Mouse (Mus musculus) intestine, embryonic 16.5 days (tissue): Measurements from ENCODE around the gene Phc2. TPM values are rescaled to one million over a fixed set of nuclear protein-coding genes. Genes with fewer than 3 reads are reported as not detected.

Source experiments
- ATAC-seq: fragments of 200-750 bp; cut with Nextera tagmentation; 2 replicates; pipeline ENCODE4 v1.8.0; 2017; ENCODE audit warnings: moderate TSS enrichment, moderate library complexity
- H3K27ac ChIP-seq: fragments of 300-500 bp; sonication (generic); 2 replicates; pipeline ENCODE4 v1.5.1; 2014; ENCODE audit warnings: mild to moderate bottlenecking, low read length
- H3K27me3 ChIP-seq: fragments of 300-500 bp; sonication (generic); replicated peaks from 2 replicates; pipeline ENCODE4 v1.6.1; 2014; ENCODE audit warnings: low read length, control low read depth, mixed read lengths; ENCODE audit not compliant: control insufficient read depth, insufficient read depth
- H3K36me3 ChIP-seq: fragments of 300-500 bp; sonication (generic); 2 replicates; pipeline ENCODE4 v1.6.1; 2014; ENCODE audit warnings: low read length, control low read depth; ENCODE audit not compliant: control insufficient read depth, insufficient read depth
- H3K4me1 ChIP-seq: fragments of 300-500 bp; sonication (generic); 2 replicates; pipeline ENCODE4 v1.6.1; 2014; ENCODE audit warnings: low read length, control low read depth, mixed read lengths; ENCODE audit not compliant: control insufficient read depth, insufficient read depth
- H3K4me2 ChIP-seq: fragments of 300-500 bp; sonication (generic); 2 replicates; pipeline ENCODE4 v1.6.1; 2014; ENCODE audit warnings: low read depth, low read length, control low read depth
- H3K4me3 ChIP-seq: fragments of 300-500 bp; sonication (generic); 2 replicates; pipeline ENCODE4 v1.5.1; 2014; ENCODE audit warnings: mild to moderate bottlenecking, low read length
- H3K9ac ChIP-seq: fragments of 300-500 bp; sonication (generic); 2 replicates; pipeline ENCODE4 v1.6.1; 2014; ENCODE audit warnings: low read depth, low read length
- H3K9me3 ChIP-seq: fragments of 300-500 bp; sonication (generic); 2 replicates; pipeline ENCODE4 v1.6.1; 2016; ENCODE audit warnings: low read length, control low read depth; ENCODE audit not compliant: control insufficient read depth
- WGBS: fragments of 180-500 bp; shearing (Covaris S2); extraction: QIAGEN DNeasy Blood & Tissue Kit; methylation state at CpG from one replicate; pipeline ENCODE4 v1.1.7; 2014; 5-methylcytosine and 5-hydroxymethylcytosine counted together
- polyA plus RNA-seq: library from polyadenylated mRNA; unstranded; fragments of >200 nt; fragmentation: Nextera tagmentation; extraction: Ambion mirVana; gene quantifications from 2 replicates; pipeline ENCODE4 v1.2.1, GENCODE M21; 2015

Gene Phc2
- polyA plus RNA-seq, 1 experiment from 2014 or later = 9.9 TPM

DNA sequence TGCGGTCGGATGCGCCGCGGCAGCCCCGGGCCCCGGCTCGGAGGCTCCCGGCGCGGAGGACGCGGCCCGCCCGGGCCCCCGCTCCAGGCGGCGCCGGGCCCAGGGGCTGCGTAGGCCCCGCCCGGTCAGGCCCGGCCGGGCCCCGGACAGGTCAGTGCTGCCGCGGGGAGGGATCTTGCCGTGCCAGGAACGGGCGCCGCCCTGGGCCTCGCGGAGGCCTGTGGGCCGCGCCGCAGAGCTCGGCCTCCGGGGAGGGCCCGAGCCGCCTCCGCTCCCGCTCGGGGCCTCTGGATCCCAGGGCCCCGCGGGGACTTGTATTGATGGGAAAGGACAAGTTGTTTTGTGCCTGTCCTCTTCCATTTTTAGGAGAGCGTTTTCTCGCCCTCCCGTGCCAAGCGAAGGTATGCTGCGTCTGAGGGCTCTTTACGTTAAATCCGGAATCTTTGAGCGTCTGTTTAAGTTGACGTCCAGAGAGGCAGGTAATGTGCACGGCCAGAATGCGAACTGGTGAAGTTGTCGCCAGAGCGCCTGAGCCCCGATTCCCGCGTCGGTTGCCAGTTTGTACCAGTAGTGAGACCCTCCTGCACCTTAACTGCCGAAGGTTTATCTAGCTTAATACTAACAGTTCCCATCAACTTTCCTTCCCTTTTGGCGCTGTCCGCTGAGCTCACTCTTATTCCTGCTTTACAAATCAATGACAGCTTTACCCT is 73.4 kb downstream of the Phc2 start:
- peaks cover 34% of the 10 kb centered on the region for H3K4me1 ChIP-seq
- peak overlapping the region; percentile 79 for H3K4me2 ChIP-seq
- H3K9ac ChIP-seq = peak overlapping the region; percentile 95
- H3K27ac ChIP-seq = peak overlapping the region; percentile 93
- no peaks in the 10 kb centered on the region for H3K36me3 ChIP-seq
- no peaks in the 10 kb centered on the region for H3K27me3 ChIP-seq
- H3K4me3 ChIP-seq = peak overlapping the region; percentile 94
- H3K9me3 ChIP-seq = no peaks in the 10 kb centered on the region
- peak; percentile 94 for ATAC-seq
- WGBS = under 1% methylated on average over 65 of the region's 65 CpGs

DNA sequence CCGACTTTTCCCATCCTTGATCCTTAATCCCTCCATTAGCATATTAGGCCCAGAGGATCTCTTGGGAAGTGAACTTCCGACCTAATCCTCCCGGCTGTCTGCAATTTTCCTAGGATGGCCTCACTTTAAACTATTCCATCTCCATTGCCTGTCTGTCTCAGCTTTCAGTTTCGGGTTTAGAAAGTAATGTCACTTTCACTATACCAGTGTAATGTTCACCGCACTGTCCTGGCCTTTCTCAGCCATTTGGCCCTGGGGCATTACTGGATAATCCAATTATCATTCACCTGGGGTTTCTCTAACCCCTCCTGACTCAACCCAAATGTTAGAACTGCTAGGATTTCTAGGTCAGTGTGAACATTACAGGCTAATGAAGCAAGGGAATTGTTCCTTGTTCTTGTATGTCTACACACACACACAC is 73.9 kb downstream of the Phc2 start:
- no peak for ATAC-seq
- Histone ChIP-seq H3K4me2 (peak overlapping the region; percentile 79), H3K27ac (peak overlapping the region; percentile 93), H3K27me3 (no peaks in the 10 kb centered on the region), H3K9me3 (no peaks in the 10 kb centered on the region), H3K4me1 (peaks cover 39% of the 10 kb centered on the region), H3K36me3 (no peaks in the 10 kb centered on the region), H3K9ac (peak overlapping the region; percentile 95), H3K4me3 (peak overlapping the region; percentile 94)
- WGBS = under 1% methylated on average over 5 of the region's 5 CpGs

DNA sequence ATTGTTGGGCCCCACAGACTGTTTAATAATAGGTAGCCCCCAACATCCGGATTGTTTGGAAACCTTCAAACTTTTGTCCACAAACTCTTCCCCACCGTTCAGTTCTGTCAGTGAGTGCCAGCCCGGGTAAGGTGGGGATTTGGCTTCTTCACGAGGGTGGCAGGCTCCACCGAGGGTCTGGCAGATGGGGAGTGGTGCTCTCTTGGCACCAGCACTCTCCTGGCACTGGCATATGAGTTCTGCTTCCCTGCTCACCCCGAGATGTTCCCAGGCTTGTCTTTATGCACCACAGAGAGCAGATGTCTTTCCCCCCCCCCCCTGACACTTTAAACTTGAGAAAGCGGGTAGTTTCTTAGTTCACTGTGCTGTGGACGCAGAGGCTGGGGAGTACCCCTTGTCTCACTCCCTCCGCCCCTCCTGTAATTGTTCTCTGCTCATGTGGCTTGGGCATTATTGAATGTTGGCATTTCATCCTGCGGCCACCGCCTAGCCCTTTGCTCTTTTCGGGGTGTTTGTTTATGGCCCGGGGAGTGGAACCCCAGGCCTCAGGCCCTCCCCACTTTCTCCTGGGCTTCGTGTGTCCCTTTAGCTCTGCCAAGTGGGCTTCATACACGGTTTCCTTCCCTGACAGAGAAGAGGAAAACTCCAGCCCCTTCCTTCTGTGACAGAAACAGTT is 74.7 kb downstream of the Phc2 start:
- ATAC-seq = no peak
- Histone ChIP-seq H3K9ac (peak overlapping the region; percentile 95), H3K36me3 (no peaks in the 10 kb centered on the region), H3K4me3 (peak overlapping the region; percentile 94), H3K9me3 (no peaks in the 10 kb centered on the region), H3K4me1 (peaks cover 46% of the 10 kb centered on the region), H3K4me2 (peak overlapping the region; percentile 79), H3K27me3 (no peaks in the 10 kb centered on the region), H3K27ac (peak overlapping the region; percentile 93; the same call in 1 of the 2 replicates)
- WGBS = 12% methylated on average over 15 of the region's 15 CpGs

DNA sequence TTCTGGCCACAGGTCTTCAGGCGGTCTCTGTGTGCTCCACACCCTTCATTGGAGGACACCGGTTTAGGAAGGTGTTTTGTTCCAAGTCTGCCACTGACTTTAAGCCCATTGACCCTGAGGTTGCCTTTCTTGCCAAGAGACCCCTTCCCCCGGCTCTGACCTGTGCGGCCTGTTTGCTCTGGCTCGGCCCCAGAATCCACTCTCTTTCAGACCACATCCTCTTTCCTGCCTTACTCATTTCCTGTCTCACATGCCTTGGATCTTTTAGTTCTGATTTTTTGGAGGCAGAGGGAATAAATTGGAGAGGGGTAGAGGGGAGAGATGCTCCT is 75.2 kb downstream of the Phc2 start:
- 15% methylated on average over 5 of the region's 5 CpGs for WGBS
- Histone ChIP-seq H3K27me3 (no peaks in the 10 kb centered on the region), H3K9me3 (no peaks in the 10 kb centered on the region), H3K4me1 (peaks cover 51% of the 10 kb centered on the region), H3K9ac (peak overlapping the region; percentile 95), H3K4me2 (peak overlapping the region; percentile 79), H3K36me3 (no peaks in the 10 kb centered on the region), H3K27ac (peak overlapping the region; percentile 93; the same call in 1 of the 2 replicates), H3K4me3 (peak overlapping the region; percentile 94)
- no peak for ATAC-seq

DNA sequence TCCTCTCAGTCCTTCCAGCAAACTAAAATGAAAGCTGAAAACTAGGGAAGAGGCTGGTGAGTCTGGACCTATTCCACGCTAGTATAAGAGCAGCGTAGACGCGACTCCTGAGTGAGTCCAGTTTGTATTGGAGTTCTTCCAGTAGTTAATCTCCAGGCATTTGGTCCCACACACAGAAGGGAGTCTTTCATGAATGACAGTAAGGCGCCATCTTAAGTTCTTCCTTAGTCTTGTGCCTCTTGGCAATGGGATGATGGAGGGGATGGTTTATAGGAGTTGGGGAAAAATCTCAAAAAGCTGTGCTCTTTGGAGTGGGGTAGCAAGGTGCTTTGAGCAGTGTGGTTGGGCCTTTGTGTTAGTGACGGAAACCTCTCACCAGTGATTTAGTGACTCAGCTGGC is 75.8 kb downstream of the Phc2 start:
- WGBS = 60% methylated on average over 6 of the region's 6 CpGs
- no peak overlapping the region for H3K4me3 ChIP-seq
- H3K9ac ChIP-seq = no peak overlapping the region
- H3K4me2 ChIP-seq = peak overlapping the region; percentile 79
- no peak for ATAC-seq
- H3K9me3 ChIP-seq = no peaks in the 10 kb centered on the region
- H3K36me3 ChIP-seq = no peaks in the 10 kb centered on the region
- no peaks in the 10 kb centered on the region for H3K27me3 ChIP-seq
- peak overlapping the region; percentile 29; the same call in 1 of the 2 replicates for H3K27ac ChIP-seq
- peaks cover 57% of the 10 kb centered on the region for H3K4me1 ChIP-seq

DNA sequence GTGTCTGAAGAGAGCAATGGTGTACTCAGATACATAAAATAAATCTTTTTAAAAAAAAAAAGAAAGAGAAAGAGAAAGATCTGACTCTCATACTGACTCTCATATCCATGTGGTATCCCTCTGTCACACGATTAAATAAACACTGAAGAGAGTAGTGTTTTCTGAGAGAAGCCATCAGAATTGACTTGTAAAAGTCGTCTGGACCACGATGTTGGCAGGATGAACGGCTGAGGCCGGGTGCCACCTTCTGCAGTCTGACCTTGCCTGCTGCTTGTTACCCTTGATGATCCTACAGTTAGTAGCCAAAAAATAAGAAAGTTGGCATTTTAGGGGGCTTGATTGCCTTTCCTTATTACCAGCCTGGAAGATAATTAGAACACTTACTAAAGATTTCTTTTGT is 78.3 kb downstream of the Phc2 start:
- Histone ChIP-seq H3K4me3 (no peak overlapping the region), H3K4me1 (peaks cover 75% of the 10 kb centered on the region), H3K9me3 (no peaks in the 10 kb centered on the region), H3K27me3 (no peaks in the 10 kb centered on the region), H3K36me3 (no peaks in the 10 kb centered on the region), H3K4me2 (no peak overlapping the region), H3K9ac (no peak overlapping the region), H3K27ac (no peak overlapping the region)
- no peak for ATAC-seq
- 47% methylated on average over 5 of the region's 5 CpGs for WGBS

DNA sequence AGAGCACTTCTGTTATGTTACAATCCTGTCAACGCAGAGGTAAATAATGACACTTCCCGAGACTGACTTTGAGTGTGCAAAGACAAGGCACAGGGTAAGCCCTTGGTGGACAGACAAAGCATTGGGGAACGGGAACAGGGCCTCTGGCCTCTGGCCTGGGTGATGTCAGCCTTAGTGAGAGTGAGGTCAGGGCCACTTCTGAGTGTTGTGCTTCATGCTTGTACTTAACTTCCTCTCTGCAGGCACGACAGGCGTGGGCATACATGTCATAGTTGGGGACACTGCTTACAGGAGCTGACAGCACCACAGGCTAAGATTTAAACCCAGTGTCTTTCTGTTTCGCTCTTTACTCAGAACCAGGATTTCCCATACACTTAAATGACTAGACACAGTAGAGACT is 79.0 kb downstream of the Phc2 start:
- no peak for ATAC-seq
- Histone ChIP-seq H3K4me1 (peaks cover 78% of the 10 kb centered on the region), H3K9me3 (no peaks in the 10 kb centered on the region), H3K36me3 (no peaks in the 10 kb centered on the region), H3K4me2 (no peak overlapping the region), H3K4me3 (no peak overlapping the region), H3K27me3 (no peaks in the 10 kb centered on the region), H3K27ac (peak overlapping the region; percentile 49; the same call in 1 of the 2 replicates), H3K9ac (0 out of 2 replicates have a peak overlapping the region, but pooled peaks have one; percentile 6)
- 36% methylated on average over 6 of the region's 6 CpGs for WGBS

DNA sequence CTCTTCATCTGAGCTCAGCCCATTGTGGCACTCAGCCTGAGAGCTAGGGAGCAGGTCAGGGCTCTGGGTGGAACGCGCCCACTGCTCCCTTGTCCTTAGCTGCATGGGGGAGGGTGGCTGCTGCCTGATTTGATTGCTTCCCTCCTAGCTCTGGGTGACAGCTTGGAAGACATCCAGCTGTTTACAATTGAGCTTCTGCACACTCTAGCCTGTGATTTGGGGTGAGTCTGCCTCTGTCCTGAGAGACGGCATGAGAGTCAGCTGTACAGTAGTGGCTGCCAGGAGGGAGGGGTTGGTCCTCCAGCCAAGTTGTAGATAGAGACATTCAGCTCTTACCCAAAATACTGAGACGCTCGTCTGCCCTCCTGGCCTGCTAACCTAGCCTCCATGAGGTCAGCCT is 79.7 kb downstream of the Phc2 start:
- H3K27me3 ChIP-seq = no peaks in the 10 kb centered on the region
- no peaks in the 10 kb centered on the region for H3K9me3 ChIP-seq
- peaks cover 71% of the 10 kb centered on the region for H3K4me1 ChIP-seq
- WGBS = 35% methylated on average over 5 of the region's 5 CpGs
- peak overlapping the region; percentile 49; the same call in 1 of the 2 replicates for H3K27ac ChIP-seq
- H3K9ac ChIP-seq = 0 out of 2 replicates have a peak overlapping the region, but pooled peaks have one; percentile 6
- no peaks in the 10 kb centered on the region for H3K36me3 ChIP-seq
- H3K4me3 ChIP-seq = no peak overlapping the region
- no peak overlapping the region for H3K4me2 ChIP-seq
- peak; percentile 62 for ATAC-seq

DNA sequence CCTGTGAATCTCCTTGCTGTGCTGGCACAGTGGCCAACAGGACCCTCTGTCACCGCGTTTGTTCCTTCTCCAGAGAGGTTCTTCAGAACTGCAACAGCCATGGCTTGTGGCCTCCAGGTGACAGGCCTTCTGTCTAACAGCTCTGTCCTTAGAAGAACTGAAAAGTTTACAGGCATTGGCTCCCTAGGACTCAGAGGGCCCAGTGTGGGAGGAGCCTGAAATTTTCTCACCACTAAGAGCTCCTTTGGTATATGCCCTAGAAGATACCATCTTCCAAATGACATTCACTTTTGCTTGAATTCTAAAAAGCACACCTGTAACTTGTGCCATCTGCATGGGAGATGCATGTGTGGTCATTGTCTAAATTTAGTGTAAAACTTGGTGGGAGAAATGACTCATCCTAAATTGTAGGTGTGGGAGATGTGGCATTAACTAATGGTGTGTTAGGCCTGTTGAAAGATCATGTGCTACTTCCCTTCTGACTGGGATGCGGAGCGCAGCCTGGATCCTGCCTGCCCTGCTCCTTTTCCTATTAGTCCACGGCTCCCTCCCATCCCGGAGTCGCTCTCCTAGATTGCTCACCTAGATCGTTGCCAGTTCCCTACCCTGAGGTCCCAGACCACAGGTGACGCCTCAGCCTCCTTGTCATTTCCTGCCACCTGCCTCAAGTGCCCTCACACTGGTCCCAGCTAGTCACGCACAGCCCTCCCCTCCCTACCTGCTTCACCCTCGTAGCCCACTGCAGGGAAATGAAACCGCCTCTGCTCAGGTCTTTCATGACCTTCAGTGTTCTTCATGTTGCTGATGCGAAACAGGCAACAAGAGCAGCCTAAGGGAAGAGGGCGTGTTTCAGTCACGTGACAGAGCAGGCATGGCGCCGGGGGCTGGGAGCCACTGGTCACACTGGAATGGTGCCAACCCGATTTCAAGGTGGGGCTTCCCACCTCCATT is 80.5 kb downstream of the Phc2 start:
- peaks cover 63% of the 10 kb centered on the region for H3K4me1 ChIP-seq
- peak; percentile 24; the same call in 1 of the 2 replicates for ATAC-seq

More for the DNA sequence above, 80.5 kb downstream of the Phc2 start:
- no peaks in the 10 kb centered on the region for H3K36me3 ChIP-seq
- 71% methylated on average over 18 of the region's 18 CpGs for WGBS
- 0 out of 2 replicates have a peak overlapping the region, but pooled peaks have one; percentile 30 for H3K27ac ChIP-seq
- no peaks in the 10 kb centered on the region for H3K27me3 ChIP-seq
- no peak overlapping the region for H3K4me2 ChIP-seq
- no peaks in the 10 kb centered on the region for H3K9me3 ChIP-seq
- no peak overlapping the region for H3K4me3 ChIP-seq
- H3K9ac ChIP-seq = no peak overlapping the region
